Mouse (Mus musculus) urinary bladder, postnatal 25 days (tissue): ENCODE data around the gene Snd1.
"Not testable (repeated sequence)": the region's sequence is repeated elsewhere in the genome, so short reads cannot be mapped to it uniquely, and the experiment has no call there.

Source experiments
- DNase-seq: peaks from one replicate; pipeline ENCODE4 v3.0.0; 2022; ENCODE audit warnings: low spot score

Gene Snd1

DNA sequence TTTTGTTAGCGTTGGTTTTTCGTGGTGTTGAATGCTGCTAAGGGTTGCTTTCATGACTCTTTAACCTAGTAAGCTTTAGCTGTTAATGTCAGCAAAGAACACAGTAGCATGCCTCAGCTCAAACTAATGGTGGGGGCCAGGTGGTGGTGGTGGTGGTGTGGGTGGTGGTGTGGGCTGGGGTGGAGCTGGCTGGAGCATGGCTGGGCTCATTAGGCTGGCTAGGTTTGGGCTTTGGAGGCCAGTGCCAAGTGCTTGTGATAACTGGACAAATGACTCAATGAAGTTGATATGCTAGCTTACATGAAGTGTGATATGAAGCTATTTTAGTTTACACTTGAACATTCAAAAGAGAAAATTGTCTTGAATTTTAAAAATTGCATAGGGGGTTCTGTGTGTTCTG lies 11.1 kb downstream of the Snd1 start:
- DNase-seq: no peak

DNA sequence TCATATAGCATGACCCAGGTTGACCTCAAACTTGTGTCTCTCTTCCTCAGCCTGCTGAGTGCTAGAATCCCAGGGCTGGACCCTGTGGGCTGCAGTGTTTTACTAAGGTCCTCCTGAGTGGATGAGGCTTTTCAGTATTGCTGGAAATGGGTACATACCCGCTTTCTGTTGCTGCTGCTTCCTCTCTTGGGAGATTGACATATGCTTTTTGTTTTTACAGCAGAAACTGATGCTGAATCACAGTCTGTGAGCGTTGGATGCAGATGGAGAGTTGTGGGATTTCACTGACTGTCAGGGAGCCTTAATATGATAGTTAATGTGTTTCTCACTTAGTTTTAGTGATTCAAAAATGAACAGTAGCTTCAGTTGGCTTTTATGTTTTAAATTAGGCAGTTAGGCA lies 11.5 kb downstream of the Snd1 start:
- DNase-seq: no peak

DNA sequence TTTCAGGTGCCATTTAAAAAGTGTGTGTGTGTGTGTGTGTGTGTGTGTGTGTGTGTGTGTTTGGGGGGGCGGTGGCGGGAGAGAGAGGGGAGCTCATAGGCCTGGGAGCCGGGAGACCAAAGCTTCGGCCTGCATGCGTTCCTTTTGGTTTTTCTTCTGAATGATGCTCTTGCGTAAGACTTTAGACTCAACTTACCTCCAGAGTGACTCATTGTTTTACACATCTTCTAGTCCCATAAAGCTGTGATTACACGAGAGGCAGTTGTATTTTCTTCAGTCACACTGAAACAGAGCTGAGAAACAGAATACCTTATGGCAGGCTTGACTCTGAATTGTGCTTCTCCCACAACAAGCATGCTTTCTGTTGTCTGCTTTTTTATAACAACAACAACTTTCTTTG lies 12.0 kb downstream of the Snd1 start:
- no peak for DNase-seq

DNA sequence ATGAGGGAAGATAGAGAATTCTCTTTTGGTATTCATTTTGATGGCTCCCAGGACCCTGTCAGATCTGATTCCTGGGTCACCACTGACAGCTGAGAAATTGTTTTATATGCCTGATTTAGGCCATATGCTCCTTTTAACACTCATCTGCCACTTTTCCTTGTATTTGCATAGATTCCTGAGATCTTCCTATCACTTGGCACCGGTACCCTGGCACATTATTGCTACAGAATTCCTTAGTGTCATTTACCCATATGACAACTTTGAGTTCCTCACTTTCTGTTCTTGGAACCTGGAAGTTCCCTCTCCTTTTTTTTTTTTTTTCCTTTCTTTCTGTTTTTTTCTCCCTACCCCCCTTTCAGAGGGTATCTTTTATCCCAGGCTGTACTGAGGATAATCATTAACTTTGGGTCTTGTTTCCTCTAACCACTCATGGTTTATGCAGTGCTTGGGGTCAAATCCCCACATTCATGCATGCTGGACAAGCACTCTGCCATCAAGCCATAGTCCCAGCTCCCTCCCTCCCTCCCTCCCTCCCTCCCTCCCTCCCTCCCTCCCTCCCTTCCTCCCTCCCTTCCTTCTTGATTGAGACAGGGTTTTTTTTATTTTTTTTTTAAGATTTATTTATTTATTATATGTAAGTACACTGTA lies 13.4 kb downstream of the Snd1 start:
- no peak for DNase-seq

DNA sequence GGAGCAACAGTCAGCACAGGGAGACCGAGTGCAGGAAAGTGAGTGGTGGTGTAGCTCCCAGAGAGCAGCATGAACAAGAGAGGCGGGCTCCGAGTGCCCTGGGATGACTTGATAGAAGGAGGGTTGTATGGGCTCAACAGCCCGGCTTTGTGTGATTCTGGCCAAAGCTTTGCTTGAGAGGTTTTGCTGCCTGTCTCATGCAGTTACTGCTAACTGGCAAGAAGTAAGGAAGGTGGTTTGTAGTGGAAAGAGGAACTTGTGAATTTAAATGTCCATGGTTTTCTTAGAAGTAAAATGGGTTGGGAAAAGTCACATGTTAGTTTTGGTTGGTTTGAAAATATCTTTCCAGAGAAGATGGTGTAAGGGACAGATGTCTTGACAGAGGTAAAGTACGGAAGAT lies 15.7 kb downstream of the Snd1 start:
- no peak for DNase-seq

DNA sequence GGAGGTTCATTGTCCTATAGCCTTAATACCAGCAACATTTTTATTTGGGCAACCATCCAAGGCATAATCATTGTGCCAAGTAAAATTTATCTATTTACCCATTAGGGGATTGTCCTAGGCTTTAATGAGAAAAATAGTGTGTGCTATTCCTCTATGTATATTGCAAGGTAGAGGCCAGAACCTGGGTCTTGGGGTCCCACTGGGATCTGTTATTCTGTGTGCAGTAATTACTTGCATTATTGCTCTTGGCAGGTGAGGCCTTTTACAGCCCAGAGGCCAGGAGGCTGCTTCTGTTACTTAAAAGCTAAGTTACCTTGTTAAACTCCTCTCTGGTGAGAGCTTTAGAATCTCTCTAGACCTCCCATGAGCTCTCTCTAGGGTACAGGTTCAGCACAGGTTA lies 16.3 kb downstream of the Snd1 start:
- DNase-seq: no peak

DNA sequence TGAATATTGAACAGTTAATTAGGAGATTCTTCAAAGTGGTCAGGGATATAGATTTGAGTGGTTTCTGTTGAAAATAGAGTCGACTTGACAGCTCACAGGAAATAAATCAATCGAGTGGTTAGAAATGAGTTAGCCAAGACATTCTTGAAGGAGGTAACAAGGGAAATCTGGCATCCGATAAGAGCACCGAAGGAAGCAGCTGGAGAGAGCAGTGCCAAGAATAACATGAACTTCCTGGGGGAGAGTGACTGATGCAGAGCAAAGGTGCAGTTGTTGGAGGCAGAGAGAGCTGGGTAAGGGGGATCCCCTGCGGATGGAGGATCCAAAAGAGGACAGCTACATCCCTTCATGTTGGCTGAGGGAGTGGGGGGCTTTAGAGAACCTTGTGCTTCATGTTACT lies 22.9 kb downstream of the Snd1 start:
- no peak for DNase-seq

DNA sequence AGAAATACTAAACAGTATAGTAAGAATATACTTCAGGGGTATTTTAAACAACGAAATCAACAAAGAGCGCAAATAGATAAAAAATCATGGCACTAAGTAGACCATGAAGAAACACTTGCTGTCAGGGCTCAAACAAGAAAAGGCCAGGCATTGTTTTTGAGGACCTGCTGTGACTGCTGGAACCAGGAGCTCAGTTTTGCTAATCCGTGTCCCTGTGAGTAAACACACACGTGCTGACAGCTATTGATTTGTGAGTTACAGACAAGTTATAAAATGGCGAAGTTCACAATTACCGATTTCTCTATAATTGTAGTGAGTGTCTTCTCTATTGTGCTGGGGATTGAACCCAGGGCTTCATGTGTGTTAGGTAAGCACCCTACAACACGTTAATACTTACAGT lies 27.6 kb downstream of the Snd1 start:
- DNase-seq: no peak

DNA sequence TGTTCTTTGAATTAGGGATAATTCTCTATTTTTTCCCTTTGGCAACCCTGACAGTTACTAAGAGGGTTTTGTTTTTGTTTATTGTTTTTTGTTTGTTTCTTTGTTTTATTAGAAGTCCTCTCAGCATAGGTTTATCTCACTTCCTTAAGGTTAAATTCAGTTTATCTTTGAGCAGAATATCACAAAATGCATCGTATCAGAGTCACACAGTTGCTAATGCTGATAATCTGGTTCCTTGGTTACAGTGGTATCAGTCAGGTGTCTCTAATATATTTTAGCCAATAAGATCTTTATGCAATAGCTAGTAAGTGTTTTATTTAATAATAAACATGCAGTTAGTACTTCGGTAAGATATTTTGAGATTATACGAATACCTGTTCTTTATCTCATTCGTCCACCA lies 28.2 kb downstream of the Snd1 start:
- no peak for DNase-seq

DNA sequence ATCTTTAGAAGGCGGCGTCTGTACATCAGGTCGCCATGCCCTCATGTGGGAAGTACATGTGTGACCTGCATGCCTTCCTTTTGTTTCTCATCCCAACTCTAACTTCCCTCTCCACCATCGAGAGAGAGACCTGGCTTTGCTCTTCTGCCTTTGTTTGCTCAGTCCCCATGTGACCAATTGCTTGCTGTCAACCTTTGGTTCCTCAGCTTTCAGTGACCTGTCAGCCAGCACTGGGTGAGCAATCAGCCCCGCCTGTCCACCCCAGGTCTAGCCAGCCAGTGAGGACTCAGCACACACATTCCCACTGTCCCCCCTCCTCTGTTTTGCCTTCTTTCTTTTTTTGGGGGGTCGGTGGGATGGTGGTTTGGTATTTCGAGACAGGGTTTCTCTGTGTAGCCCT lies 29.7 kb downstream of the Snd1 start:
- DNase-seq: no peak

DNA sequence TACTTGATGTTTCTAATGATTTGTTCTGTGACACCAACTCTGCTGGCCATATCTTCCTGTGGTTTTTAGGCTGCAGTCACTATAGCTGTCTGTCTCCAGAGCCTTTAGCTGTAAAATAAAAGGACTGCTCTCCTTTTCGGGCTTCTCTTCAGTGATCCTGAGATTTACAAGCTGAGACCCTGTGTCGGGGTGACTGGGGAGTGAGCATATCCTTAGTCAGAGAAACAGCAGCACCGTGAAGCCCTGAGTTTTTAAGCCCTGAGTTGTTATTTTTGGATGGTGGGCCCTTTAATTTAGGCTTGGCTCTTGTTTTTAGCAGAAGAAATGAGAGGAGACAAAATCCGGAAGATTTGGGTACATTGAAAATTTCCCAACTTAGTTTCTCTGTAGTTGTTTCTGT lies 32.8 kb downstream of the Snd1 start:
- no peak for DNase-seq

DNA sequence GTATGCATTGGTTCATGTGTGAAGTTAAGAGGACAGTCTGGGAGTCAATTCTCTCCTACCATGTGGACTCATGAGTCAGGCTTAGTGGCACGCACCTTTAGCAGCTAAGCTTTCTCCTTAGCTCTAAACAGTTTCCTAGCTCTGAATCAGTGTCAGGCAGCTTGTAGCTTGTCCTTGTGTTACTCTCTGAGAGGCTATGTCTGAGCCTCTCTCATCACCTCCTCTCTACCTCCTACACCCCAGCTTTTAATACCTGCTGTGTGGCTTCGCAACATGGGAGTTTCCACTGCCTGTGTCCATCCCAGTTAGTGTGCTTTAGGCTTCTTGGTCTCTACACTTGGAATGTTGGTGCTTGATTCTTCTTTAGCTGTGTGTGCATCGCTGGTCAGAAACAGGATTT lies 39.3 kb downstream of the Snd1 start:
- DNase-seq: no peak

DNA sequence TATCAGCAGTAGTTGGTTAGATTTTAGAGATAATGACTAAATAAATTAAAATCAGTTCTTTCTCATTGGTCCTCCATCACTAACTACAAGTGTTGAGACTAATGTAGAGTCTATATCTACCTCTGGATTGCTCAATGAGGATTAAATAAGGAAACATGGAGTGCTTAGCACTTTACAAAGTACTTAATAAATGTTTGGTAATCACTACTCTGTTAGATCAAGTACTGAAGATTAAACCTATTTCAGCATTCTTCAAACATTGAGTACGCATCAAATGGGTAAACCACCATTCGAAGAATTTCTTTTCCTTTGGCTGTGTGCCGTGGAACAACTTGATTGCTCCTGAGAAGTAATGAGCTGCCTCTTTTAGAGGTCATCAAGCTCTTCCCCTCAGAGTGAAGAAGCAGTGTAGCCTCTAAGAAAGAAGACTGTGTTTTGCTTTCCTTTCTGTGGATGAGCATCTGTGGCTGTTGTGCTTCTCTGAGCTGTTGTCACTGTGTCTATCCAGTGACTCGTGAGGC lies 40.0 kb downstream of the Snd1 start:
- no peak for DNase-seq

DNA sequence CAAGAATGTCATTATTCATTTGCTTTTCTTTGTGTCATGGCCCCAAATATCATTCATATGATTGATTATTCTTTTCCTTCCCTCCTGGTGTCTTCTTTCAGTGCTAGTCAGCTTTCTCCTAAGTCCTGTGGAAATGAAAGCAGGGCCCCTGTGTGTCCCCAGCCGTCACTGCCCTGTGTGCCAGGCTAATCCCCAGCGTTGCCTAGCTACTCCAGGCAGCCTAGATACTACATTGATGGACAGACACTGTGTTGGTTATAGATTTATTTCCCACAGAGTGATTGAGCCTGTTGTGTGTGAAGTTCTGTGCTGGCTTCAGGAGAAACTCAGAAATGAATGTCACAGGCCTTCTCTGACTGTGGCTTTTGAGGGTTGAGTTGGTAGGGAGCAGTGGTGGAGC lies 41.7 kb downstream of the Snd1 start:
- no peak for DNase-seq

DNA sequence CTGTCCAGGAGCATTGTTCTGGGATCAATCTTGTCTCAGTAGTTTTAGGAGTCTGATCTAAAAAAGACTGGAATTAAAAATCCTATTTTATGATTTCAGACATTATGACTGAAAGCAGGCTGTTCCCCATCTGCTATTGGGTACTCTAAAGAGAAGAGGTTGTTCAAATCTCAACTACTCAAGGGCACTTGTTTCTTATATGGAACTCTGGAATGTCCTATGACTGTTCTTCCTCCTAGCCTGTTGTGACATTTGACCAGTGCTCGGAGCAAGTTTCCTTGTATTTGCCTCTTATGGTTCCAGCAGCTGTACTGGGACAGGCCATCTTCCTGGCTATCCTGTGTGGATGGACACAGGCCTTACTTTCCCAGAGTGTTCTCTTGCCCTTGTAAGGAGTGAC lies 42.1 kb downstream of the Snd1 start:
- DNase-seq: no peak

DNA sequence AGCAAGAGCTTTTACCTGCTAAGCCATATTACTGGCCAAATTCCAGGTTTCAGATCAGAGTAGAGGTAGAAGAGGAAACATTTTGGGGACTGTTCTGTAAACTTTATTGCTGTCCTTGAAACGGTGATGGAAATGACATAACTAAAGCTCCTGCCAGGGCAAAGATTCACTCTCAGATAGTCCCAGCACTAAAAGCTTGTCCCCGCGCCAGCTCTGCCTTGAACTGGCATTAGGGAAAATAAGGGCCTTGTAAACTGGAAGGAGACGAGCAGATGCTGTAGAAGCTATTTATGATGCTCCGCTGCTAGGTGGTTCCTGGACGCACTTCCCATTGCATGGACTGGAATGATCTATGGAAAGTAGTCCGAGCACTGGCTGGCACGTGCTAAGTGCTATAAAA lies 44.5 kb downstream of the Snd1 start:
- no peak for DNase-seq

DNA sequence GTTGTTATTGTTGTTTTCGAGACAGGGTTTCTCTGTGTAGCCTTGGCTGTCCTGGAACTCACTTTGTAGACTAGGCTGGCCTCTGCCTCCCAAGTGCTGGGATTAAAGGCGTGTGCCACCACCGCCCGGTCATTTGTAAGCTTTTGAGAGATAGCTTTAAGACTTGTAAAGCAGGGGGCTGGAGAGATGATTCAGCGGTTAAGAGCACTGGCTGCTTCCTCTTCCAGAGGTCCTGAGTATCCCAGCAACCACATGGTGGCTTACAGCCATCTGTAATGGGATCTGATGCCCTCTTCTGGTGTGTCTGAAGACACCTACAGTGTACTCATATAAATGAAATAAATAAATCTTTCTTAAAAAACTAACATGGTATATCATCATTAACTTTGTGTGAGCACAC lies 45.8 kb downstream of the Snd1 start:
- DNase-seq: not testable (repeated sequence)

DNA sequence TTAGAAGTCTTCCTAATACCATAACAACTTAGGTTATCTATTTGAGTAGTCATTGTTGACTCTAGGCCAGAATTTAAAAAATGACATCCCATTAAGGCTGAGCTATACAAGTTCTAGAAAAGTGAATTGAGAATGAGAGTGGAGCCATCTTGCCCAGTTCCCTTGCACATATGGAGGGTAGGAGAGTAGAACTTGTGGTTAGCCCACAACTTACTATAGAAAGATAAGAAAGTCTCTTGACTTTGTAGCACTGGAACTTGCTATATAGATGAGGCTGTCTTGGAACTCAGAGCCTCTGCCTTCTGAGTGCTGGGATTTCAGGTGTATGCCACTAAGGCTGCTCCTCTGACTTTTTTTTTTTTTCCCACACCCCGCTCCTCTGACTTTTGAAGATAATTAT lies 46.5 kb downstream of the Snd1 start:
- DNase-seq: no peak

DNA sequence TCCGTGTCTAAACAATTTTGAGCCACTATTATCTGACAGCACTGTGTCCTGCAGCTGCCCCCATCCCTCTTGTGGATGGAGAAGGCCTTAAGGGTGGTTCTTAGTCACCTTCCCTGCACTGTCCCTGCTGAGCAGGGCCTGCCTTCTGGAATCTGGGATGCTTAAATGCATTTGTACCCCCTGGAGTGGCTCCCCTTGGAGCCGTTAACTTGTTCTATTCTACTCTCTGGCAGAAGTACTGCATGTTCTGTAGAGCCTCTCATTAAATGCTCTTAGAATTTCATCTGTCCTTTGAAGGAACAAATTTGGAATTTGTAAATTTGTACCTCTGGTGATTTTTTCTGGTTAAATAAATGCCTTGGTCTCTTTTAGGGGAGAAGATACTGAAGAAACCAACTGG lies 50.6 kb downstream of the Snd1 start:
- DNase-seq: no peak

DNA sequence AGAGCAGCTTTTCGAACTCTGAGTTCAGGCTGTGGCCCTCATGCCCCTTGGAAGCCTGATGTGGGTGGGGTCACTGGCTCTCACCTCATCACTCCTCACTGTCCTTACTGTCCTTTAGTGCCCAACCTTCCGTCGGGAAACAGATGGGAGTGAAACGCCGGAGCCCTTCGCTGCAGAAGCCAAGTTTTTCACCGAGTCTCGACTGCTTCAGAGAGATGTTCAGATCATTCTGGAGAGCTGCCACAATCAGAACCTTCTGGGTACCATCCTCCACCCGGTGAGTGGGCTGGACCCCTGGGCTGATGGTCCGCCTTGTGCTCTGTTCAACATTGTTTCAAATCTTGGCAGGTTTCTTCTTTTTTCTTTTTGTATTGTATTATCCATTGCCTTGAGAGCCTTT lies 52.5 kb downstream of the Snd1 start:
- no peak for DNase-seq

DNA sequence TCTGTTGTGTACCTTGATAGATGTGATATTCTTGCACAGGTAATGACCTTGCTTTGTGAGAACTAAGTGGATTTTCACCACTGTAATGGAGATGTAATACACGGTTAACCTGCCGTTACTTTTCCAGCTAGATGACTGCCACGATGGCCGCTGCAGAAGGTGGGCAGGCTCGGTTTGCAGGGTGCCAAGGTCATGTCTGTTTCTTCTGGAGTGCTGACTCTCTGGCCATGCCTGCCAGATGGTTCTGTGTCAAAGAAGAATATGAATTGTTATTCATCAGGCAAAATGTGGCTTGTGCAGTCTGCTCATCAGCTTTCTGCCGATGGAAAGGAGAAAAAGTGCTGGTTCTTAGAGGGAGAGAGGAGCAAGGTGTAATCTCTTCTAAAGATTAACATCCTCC lies 53.3 kb downstream of the Snd1 start:
- DNase-seq: no peak

DNA sequence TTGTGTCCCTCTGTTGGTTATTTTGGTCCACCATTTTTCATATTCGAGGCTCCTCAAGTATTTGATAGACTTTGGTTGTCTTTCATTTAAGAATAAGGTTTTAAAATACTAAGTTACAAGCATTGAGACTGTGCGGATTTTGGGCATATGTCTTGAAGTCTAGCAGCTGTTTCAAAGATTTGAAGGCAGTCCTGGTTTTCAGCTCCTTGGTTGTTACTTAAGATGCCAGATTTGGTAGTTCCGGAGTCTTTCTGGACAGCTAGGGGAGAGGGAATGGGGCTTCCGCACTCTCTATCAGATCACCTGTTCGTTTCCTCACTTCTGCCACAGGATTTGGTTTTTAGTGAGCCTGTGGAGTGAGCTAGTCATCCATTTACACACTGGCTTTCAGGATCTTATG lies 61.5 kb downstream of the Snd1 start:
- no peak for DNase-seq

DNA sequence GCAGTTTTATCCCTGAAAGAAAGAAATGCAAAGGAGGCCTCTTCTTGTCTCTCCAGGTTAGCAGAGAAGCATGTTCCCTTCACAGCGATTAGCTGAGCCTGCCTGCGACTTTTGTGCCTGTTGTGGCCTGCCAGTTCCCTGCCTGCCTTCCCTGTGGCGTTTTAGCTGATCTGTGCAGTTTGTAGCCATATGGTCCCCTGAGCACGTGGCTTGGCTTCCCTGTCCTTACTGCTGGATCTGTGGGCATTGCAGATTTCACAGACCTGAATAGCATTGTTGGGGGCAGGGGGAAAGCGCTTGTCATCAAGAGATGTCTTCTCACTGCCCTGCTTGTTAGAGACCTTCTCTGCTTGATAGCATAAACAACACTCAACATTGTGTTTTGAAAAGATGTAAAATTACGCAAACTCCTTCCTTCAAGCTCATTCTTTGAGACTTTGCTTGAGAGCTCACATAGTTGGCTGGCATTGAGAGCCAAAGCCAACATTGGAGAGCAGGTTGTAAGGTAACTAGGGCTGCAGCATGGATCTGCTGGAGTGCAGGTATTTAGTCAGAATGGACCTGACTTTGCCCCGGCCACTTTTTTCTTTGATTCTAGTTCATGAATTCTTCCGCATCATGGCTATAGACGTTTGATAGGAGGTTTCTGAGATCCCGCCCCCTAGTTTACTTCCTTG lies 63.0 kb downstream of the Snd1 start:
- no peak for DNase-seq

DNA sequence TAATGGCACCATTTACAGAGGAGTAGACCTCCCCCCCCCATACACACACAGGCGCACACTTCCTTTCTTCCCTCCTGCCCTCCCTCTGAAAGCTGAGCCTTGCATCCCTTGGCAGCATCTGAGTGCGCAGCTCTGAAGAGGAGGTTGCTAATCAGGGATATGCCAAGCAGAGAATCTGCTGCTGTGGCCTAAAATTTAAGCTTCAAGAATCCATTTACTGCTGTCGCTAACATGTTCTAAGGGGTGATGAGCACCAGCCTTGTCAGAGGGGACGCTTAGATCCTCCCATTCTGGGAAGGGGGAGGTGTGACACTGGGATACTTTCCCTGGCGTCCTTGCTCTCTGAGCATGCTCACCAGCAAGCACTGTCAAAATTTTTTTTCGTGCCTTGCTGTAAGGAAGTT lies 67.4 kb downstream of the Snd1 start:
- DNase-seq: no peak
